Mouse (Mus musculus): ENCODE results near the gene Cst8. TPM values are rescaled to one million over a fixed set of nuclear protein-coding genes. Genes with fewer than 3 reads are reported as not detected.
A peak's percentile ranks its signal among the peaks of the same experiment; 100 is the strongest.

Cst8 gene
- total RNA-seq, 1 experiment = not detected

- no peak overlapping the region for H3K9ac ChIP-seq (ENCODE audit: insufficient read depth, low read depth, low read length, poor library complexity, severe bottlenecking)
- H3K36me3 ChIP-seq (ENCODE audit: control insufficient read depth, insufficient read depth, low read length, poor library complexity, severe bottlenecking) = no peaks in the 10 kb centered on the region
- no peak overlapping the region for H3K27ac ChIP-seq (ENCODE audit: insufficient read depth, low read depth, low read length, poor library complexity, severe bottlenecking)
- in situ Hi-C loops (cut with MboI; ENCODE audit: low sequenced_read_pairs in 2 of 2, unreplicated experiment in 2 of 2) = no loop called here
- TF ChIP-seq ZC3H11A (IDR thresholded peaks at IDR 0.05; ENCODE audit: borderline replicate concordance, low read depth, low read length) (no peak), CHD2 (IDR thresholded peaks at IDR 0.05; ENCODE audit: low read depth, low read length) (no peak), ZNF384 (IDR thresholded peaks at IDR 0.05; ENCODE audit: low read depth, low read length) (no peak), HCFC1 (IDR thresholded peaks at IDR 0.05; ENCODE audit: borderline replicate concordance, insufficient read depth, low read length) (no peak)
- no peak for DNase-seq (ENCODE audit: low read depth, low spot score)
- H3K4me3 ChIP-seq (ENCODE audit: insufficient read depth in 1 of 2, low read depth in 1 of 2, low read length in 2 of 2, poor library complexity in 1 of 2, severe bottlenecking in 1 of 2) = no peak overlapping the region
- no peaks in the 10 kb centered on the region for H3K4me1 ChIP-seq (ENCODE audit: control insufficient read depth in 2 of 2, insufficient read depth in 2 of 2, low read length in 2 of 2, poor library complexity in 1 of 2)
- no peaks in the 10 kb centered on the region for H3K9me3 ChIP-seq (ENCODE audit: control insufficient read depth, insufficient read depth, low read depth, low read length)
Observed at GRCm38 (mm10) chr2:148838075-148838777, 39.6 kb downstream of the Cst8 start.

- DNase-seq (ENCODE audit: low read depth, low spot score) = no peak
- Histone ChIP-seq H3K4me3 (ENCODE audit: insufficient read depth in 1 of 2, low read depth in 1 of 2, low read length in 2 of 2, poor library complexity in 1 of 2, severe bottlenecking in 1 of 2) (no peak overlapping the region), H3K36me3 (ENCODE audit: control insufficient read depth, insufficient read depth, low read length, poor library complexity, severe bottlenecking) (no peaks in the 10 kb centered on the region), H3K4me1 (ENCODE audit: control insufficient read depth in 2 of 2, insufficient read depth in 2 of 2, low read length in 2 of 2, poor library complexity in 1 of 2) (no peaks in the 10 kb centered on the region), H3K9ac (ENCODE audit: insufficient read depth, low read depth, low read length, poor library complexity, severe bottlenecking) (no peak overlapping the region), H3K27ac (ENCODE audit: insufficient read depth, low read depth, low read length, poor library complexity, severe bottlenecking) (no peak overlapping the region), H3K9me3 (ENCODE audit: control insufficient read depth, insufficient read depth, low read depth, low read length) (no peaks in the 10 kb centered on the region)
- TF ChIP-seq ZC3H11A (IDR thresholded peaks at IDR 0.05; ENCODE audit: borderline replicate concordance, low read depth, low read length) (no peak), ZNF384 (IDR thresholded peaks at IDR 0.05; ENCODE audit: low read depth, low read length) (no peak), MAFK (IDR thresholded peaks at IDR 0.05; ENCODE audit: insufficient read depth, low read depth, low read length) (no peak), CHD2 (IDR thresholded peaks at IDR 0.05; ENCODE audit: low read depth, low read length) (no peak), HCFC1 (IDR thresholded peaks at IDR 0.05; ENCODE audit: borderline replicate concordance, insufficient read depth, low read length) (no peak)
- in situ Hi-C loops (cut with MboI; ENCODE audit: low sequenced_read_pairs in 2 of 2, unreplicated experiment in 2 of 2) = no loop called here
Observed at GRCm38 (mm10) chr2:148839224-148839623, 40.6 kb downstream of the Cst8 start.

- in situ Hi-C loops (cut with MboI; ENCODE audit: low sequenced_read_pairs in 2 of 2, unreplicated experiment in 2 of 2) = loop anchor here in 1 of 2 experiments (5.0 kb wide), 1 partner anchor 51 kb away; no protein-coding TSS in a partner anchor
- Histone ChIP-seq H3K27ac (ENCODE audit: insufficient read depth, low read depth, low read length, poor library complexity, severe bottlenecking) (no peak overlapping the region), H3K9me3 (ENCODE audit: control insufficient read depth, insufficient read depth, low read depth, low read length) (no peaks in the 10 kb centered on the region), H3K4me1 (ENCODE audit: control insufficient read depth in 2 of 2, insufficient read depth in 2 of 2, low read length in 2 of 2, poor library complexity in 1 of 2) (no peaks in the 10 kb centered on the region), H3K36me3 (ENCODE audit: control insufficient read depth, insufficient read depth, low read length, poor library complexity, severe bottlenecking) (no peaks in the 10 kb centered on the region), H3K9ac (ENCODE audit: insufficient read depth, low read depth, low read length, poor library complexity, severe bottlenecking) (no peak overlapping the region), H3K4me3 (ENCODE audit: insufficient read depth in 1 of 2, low read depth in 1 of 2, low read length in 2 of 2, poor library complexity in 1 of 2, severe bottlenecking in 1 of 2) (no peak overlapping the region)
- peak; percentile 88 for DNase-seq (ENCODE audit: low read depth, low spot score)
- TF ChIP-seq ZNF384 (IDR thresholded peaks at IDR 0.05; ENCODE audit: low read depth, low read length) (no peak), ZC3H11A (IDR thresholded peaks at IDR 0.05; ENCODE audit: borderline replicate concordance, low read depth, low read length) (peak; percentile 78), HCFC1 (IDR thresholded peaks at IDR 0.05; ENCODE audit: borderline replicate concordance, insufficient read depth, low read length) (no peak)
Observed at GRCm38 (mm10) chr2:148851116-148851906, 52.7 kb downstream of the Cst8 start.

Other genes with a start within 250 kb of the Cst8 start
- gene Nxt1, start 126.2 kb upstream of the Cst8 start, total RNA-seq (2012; rRNA removed) = 50.8 and 62.9 TPM in 2 replicates
- 15.6 and 17.6 TPM in 2 replicates for gene Gzf1, start 117.8 kb upstream of the Cst8 start, total RNA-seq (2012; rRNA removed)
- gene Napb, start 66.3 kb upstream of the Cst8 start, total RNA-seq (2012; rRNA removed) = 4.2 and 5.4 TPM in 2 replicates
- not detected in 2 replicates for gene Cstl1, start 48.4 kb upstream of the Cst8 start, total RNA-seq (2012; rRNA removed)
- not detected in 2 replicates for gene Cst11, start 27.3 kb upstream of the Cst8 start, total RNA-seq (2012; rRNA removed)
- gene 8030411F24Rik, start 16.8 kb upstream of the Cst8 start, total RNA-seq (2012; rRNA removed) = 1.3 TPM in 1 of 2 replicates, not detected in the other
- not detected in 2 replicates for gene Cst12, start 9.4 kb upstream of the Cst8 start, total RNA-seq (2012; rRNA removed)
- gene Cst13, start 21.3 kb downstream of the Cst8 start, total RNA-seq (2012; rRNA removed) = not detected in 2 replicates
- gene Cst9, start 36.4 kb downstream of the Cst8 start, total RNA-seq (2012; rRNA removed) = not detected in 2 replicates
- gene 9230104L09Rik, start 66.3 kb downstream of the Cst8 start, total RNA-seq (2012; rRNA removed) = not detected in 2 replicates
- gene Cst3, start 76.9 kb downstream of the Cst8 start, total RNA-seq (2012; rRNA removed) = 304 and 327 TPM in 2 replicates
- gene Gm1330, start 204.5 kb downstream of the Cst8 start, total RNA-seq (2012; rRNA removed) = not detected in 2 replicates
- not detected in 2 replicates for gene Gm10750, start 218.5 kb downstream of the Cst8 start, total RNA-seq (2012; rRNA removed)